Mouse (Mus musculus) embryonic facial prominence, embryonic 14.5 days (tissue): ENCODE measurements around the gene Pdk2. TPM values are rescaled to one million over a fixed set of nuclear protein-coding genes. Genes with fewer than 3 reads are reported as not detected.
"Not testable (repeated sequence)": the region's sequence is repeated elsewhere in the genome, so short reads cannot be mapped to it uniquely, and the experiment has no call there.

Experiments
- ATAC-seq: fragments of 200-750 bp; cut with Nextera tagmentation; 2 replicates; pipeline ENCODE4 v1.8.0; 2017; ENCODE audit warnings: low read depth, moderate number of reproducible peaks, moderate TSS enrichment
- DNase-seq: peaks from one replicate; pipeline ENCODE4 v3.0.0-alpha.2; 2015; ENCODE audit warnings: low spot score
- H3K27ac ChIP-seq: fragments of 300-500 bp; sonication (generic); replicated peaks from 2 replicates; pipeline ENCODE4 v1.5.1; 2014; ENCODE audit warnings: low read depth, mild to moderate bottlenecking, low read length, moderate library complexity
- H3K27me3 ChIP-seq: fragments of 300-500 bp; sonication (generic); replicated peaks from 2 replicates; pipeline ENCODE4 v1.6.1; 2014; ENCODE audit warnings: low read length; ENCODE audit not compliant: control insufficient read depth, insufficient read depth
- H3K36me3 ChIP-seq: fragments of 300-500 bp; sonication (generic); 2 replicates; pipeline ENCODE4 v1.6.1; 2014; ENCODE audit warnings: low read length, mixed read lengths; ENCODE audit not compliant: control insufficient read depth, insufficient read depth
- H3K4me1 ChIP-seq: fragments of 300-500 bp; sonication (generic); 2 replicates; pipeline ENCODE4 v1.6.1; 2014; ENCODE audit warnings: antibody characterized with exemption, low read length; ENCODE audit not compliant: control insufficient read depth, insufficient read depth
- H3K4me2 ChIP-seq: fragments of 300-500 bp; sonication (generic); 2 replicates; pipeline ENCODE4 v1.6.1; 2014; ENCODE audit warnings: low read depth, mild to moderate bottlenecking, low read length, moderate library complexity, mixed read lengths
- H3K4me3 ChIP-seq: fragments of 300-500 bp; sonication (generic); 2 replicates; pipeline ENCODE4 v1.5.1; 2014; ENCODE audit warnings: low read depth, mild to moderate bottlenecking, low read length
- H3K9ac ChIP-seq: fragments of 300-500 bp; sonication (generic); 2 replicates; pipeline ENCODE4 v1.6.1; 2014; ENCODE audit warnings: low read depth, mild to moderate bottlenecking, low read length, moderate library complexity, mixed read lengths
- H3K9me3 ChIP-seq: fragments of 300-500 bp; sonication (generic); 2 replicates; pipeline ENCODE4 v1.6.1; 2016; ENCODE audit warnings: low read length; ENCODE audit not compliant: control insufficient read depth
- WGBS: fragments of 180-500 bp; shearing (Covaris S2); extraction: QIAGEN DNeasy Blood & Tissue Kit; methylation state at CpG from one replicate; pipeline ENCODE4 v1.1.7; 2014; 5-methylcytosine and 5-hydroxymethylcytosine counted together
- polyA plus RNA-seq: library from polyadenylated mRNA; unstranded; fragments of >200 nt; fragmentation: Nextera tagmentation; extraction: Ambion mirVana; gene quantifications from 2 replicates; pipeline ENCODE4 v1.2.1, GENCODE M21; 2014

Gene Pdk2
- polyA plus RNA-seq, 1 experiment from 2014 or later, result 41.6 TPM

DNA sequence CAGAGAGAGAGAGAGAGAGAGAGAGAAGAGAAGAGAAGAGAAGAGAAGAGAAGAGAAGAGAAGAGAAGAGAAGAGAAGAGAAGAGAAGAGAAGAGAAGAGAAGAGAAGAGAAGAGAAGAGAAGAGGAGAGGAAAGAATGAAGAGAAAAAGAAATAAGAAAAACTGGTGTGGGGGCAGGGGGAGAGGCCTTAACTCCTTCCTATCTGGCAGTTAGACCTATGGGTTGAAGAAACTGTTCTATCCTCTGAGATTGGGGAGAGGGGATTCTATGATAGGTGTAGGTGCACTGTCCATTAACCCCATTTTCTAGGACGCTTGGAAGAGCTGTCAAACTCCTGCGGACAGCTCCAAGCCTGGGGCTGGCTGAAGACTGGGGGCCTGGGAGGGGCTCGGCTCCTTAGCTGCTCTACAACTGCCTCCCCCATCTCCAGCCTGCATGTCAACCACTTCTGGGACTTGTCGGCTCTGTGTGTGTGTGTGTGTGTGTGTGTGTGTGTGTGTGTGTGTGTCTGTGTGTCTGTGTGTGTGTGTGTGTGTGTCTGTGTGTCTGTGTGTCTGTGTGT lies 30.2 kb downstream of the Pdk2 start:
- Histone ChIP-seq H3K4me3 (peak overlapping the region; percentile 81), H3K27ac (peak overlapping the region; percentile 93; the same call in 1 of the 2 replicates), H3K4me1 (peaks cover 41% of the 10 kb centered on the region), H3K9ac (peak overlapping the region; percentile 85), H3K4me2 (peak overlapping the region; percentile 69)
- H3K36me3 ChIP-seq, H3K27me3 ChIP-seq, DNase-seq, H3K9me3 ChIP-seq, ATAC-seq: not testable (repeated sequence)
- WGBS, result 15% methylated on average over 4 of the region's 4 CpGs

DNA sequence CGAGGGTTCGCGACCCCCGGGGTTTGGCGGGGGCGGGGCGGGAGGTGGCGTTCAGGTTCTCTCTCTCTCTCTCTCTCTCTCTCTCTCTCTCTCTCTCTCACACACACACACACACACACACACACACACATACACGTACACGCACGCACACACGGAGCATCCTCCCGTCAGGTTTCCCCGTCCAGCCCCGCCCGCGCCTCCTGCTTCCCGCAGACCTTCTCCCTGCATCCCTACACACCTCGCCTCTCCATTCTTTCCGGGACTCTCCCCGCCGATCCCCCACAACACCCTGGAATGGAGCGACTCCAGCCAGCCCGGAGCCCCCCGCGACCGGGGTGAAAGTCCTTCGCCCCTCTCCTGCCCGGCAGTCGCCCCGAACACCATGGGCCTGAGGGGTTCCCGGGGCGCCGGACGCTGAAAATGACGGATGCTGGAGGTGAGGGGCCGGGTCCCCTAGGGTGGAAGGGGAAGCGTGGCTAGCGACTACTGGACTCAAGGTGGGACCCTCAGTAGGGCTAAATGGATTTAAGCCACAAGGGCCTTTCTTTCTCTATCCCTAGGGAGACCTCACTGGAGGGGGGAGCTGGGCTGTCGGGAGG lies 30.9 kb downstream of the Pdk2 start:
- Histone ChIP-seq H3K36me3 (peaks cover 15% of the 10 kb centered on the region; the same call in 1 of the 2 replicates), H3K27ac (peak overlapping the region; percentile 93), H3K4me2 (peak overlapping the region; percentile 69), H3K9ac (peak overlapping the region; percentile 85), H3K27me3 (no peaks in the 10 kb centered on the region), H3K4me1 (peaks cover 42% of the 10 kb centered on the region), H3K4me3 (peak overlapping the region; percentile 81), H3K9me3 (no peaks in the 10 kb centered on the region)
- ATAC-seq (peak; percentile 27), DNase-seq (peak; percentile 60)
- WGBS, result under 1% methylated on average over 29 of the region's 40 CpGs

DNA sequence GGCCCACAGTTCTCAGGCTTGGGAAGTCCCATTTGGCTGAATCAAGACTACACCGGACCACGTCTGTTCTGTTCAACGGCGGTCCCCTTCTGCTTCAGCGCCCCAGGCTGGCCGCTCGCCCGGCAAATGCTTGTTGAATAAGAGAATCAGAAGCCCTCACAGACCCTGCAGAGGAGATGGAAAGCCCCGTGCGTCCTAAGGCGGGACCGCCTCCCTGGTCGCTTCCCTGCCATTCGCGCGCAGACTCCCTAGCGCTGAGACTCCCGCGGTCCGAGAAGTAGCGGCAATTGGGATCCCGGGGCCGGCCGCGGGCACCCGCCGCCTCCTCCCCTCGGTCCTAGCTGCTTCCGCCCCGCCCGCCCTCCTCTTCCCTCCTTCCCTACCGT lies 31.5 kb downstream of the Pdk2 start, which contains the start of gene Samd14:
Samd14 (plus strand) TSS at position 251 of the 386 bp plus-strand sequence.
- Histone ChIP-seq H3K27me3 (no peaks in the 10 kb centered on the region), H3K36me3 (peaks cover 18% of the 10 kb centered on the region; the same call in 1 of the 2 replicates), H3K9ac (peak within 1 kb of the TSS; percentile 85), H3K4me3 (peak within 1 kb of the TSS; percentile 81), H3K4me1 (peaks cover 42% of the 10 kb centered on the region), H3K27ac (peak within 1 kb of the TSS; percentile 93), H3K9me3 (no peaks in the 10 kb centered on the region), H3K4me2 (peak within 1 kb of the TSS; percentile 69)
- peak; percentile 83 for ATAC-seq
- DNase-seq, result peak; percentile 92
- under 1% methylated on average over 19 of the region's 32 CpGs for WGBS

DNA sequence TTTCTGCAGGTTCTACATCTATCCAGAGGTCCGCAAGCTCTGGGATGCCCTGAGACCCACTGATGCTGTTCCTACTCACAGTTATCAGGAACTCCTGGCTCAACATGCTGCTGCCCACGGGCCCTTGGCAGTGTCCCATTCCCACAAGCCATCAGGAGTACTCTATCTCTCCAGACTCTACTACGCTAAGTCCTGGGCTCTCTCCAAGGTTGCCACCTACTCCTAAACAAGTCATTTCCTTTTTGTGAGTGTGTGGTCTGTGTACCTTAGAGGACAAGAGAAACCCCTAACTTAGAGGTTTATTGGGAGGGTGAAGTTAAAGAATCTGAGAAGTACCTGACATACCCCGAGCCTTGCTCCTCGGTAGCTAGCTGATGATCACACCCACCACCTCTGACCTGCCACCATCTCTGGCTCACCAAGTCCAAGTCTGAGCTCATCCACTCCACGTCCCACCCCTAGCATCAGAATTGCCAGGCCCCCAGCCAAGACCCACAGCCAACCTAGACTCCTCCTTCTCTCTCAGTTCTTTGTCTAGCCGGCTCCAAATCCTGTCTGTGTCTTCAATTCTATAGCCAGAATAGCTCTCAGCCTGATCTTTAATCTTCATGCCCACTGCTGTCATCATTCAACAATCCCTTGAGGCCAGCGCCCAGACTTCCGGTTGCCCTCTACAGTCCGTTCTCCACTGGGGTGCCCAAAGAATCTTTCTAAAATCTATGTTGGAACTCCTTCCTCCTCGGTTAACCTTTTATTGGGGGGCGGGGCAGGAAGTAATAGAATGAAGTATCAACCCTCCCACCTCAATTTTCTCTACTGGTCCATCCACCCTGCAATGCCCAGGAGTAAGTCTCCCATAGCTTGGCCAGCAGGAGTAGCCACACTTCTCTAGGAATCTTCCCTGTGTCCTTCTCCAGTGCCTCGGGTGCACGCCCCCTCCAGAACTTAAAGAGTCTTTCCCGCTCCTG lies 32.2 kb downstream of the Pdk2 start:
- peak overlapping the region; percentile 81 for H3K4me3 ChIP-seq
- DNase-seq (peak; percentile 56), ATAC-seq (peak; percentile 1)
- peak overlapping the region; percentile 69 for H3K4me2 ChIP-seq
- H3K9me3 ChIP-seq, result no peaks in the 10 kb centered on the region
- no peaks in the 10 kb centered on the region for H3K27me3 ChIP-seq
- H3K36me3 ChIP-seq, result peaks cover 19% of the 10 kb centered on the region; the same call in 1 of the 2 replicates
- H3K9ac ChIP-seq, result peak overlapping the region; percentile 85
- peaks cover 42% of the 10 kb centered on the region for H3K4me1 ChIP-seq
- 32% methylated on average over 15 of the region's 15 CpGs for WGBS
- H3K27ac ChIP-seq, result peak overlapping the region; percentile 93

DNA sequence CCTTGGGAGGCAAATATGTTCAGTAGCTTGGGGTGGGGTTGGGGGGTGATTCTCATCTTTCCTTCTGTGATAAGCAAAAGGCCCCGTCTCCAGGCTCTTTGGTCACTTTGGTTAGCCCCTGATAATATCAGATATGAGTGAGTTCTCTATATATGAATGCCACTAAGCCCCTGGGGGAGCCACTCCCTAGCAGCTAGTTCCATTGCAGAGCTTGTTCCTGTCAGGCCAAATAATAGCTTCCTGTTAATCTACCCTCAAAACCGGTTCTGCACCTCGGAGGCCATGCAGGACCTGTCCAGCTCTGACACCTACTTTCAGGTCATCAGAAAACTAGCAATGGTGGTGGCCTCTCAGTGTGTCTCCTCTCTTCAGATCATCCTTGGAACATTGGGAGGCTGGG lies 33.7 kb downstream of the Pdk2 start:
- Histone ChIP-seq H3K4me2 (peak overlapping the region; percentile 82), H3K27ac (peak overlapping the region; percentile 77), H3K9me3 (no peaks in the 10 kb centered on the region), H3K27me3 (no peaks in the 10 kb centered on the region), H3K4me1 (peaks cover 36% of the 10 kb centered on the region), H3K36me3 (peaks cover 34% of the 10 kb centered on the region), H3K4me3 (no peak overlapping the region), H3K9ac (peak overlapping the region; percentile 19; the same call in 1 of the 2 replicates)
- DNase-seq, result no peak
- WGBS, result 71% methylated on average over 3 of the region's 3 CpGs
- no peak for ATAC-seq

DNA sequence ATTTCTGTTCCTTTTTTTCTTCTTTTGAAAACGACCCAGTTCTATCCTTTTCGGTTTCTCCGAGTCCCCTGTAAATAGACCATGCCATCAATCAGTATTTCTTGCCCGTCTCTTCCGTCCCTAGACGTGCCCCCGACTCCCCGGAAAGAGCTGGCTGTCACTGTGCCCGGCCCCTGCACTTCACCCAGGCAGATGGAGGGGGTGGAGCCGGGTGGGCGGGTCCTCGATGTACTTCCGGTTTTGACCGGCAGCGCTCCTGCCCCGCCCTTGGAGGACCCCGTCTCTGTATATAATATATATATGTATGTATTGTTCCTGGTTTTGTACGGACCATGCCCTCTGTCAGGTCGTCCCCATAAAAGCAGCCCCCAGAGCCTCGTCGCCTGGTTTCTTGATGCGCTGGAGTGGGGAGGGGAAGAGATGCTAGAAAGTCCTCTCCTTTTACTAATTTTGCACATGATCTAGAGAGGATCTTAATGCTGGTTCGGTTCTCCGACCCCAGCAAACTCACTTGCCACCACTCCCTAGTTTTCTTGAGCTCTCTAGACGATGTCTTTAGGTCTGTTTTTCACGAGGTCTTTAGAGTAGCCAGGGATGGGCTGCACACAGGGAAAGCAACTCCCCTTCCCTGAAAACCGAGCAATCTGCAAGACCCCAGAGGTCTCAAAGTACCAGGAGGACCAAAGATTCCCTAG lies 34.5 kb downstream of the Pdk2 start:
- H3K4me2 ChIP-seq, result peak overlapping the region; percentile 82
- 1% methylated on average over 27 of the region's 27 CpGs for WGBS
- peak overlapping the region; percentile 60 for H3K9ac ChIP-seq
- peak; percentile 91 for DNase-seq
- ATAC-seq, result peak; percentile 41
- peak overlapping the region; percentile 35 for H3K4me3 ChIP-seq
- H3K9me3 ChIP-seq, result no peaks in the 10 kb centered on the region
- no peaks in the 10 kb centered on the region for H3K27me3 ChIP-seq
- peaks cover 29% of the 10 kb centered on the region for H3K4me1 ChIP-seq
- H3K27ac ChIP-seq, result peak overlapping the region; percentile 77
- H3K36me3 ChIP-seq, result peaks cover 42% of the 10 kb centered on the region

DNA sequence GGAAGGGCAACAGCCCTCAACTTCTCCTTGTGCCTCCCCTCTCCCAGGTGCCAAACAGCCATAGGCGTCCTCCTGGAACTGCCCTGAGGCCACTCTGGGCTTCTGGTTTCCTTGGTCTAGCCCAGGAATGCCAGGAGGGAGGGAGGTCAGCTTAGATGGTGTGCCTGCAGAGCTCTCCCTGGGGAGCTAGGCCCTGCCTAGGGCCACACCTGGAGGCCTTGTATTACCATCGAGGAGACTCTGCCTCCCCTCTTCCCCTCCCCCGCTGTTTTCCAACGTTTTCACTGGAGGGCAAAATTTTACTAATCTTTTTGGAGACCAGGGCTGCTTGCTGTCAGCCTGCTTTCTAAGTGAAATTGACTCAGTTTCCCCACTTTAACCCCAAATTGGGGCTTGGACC lies 35.1 kb downstream of the Pdk2 start:
- 0 out of 2 replicates have a peak overlapping the region, but pooled peaks have one; percentile 60 for H3K9ac ChIP-seq
- peak overlapping the region; percentile 82 for H3K4me2 ChIP-seq
- no peaks in the 10 kb centered on the region for H3K9me3 ChIP-seq
- DNase-seq, result no peak
- peak overlapping the region; percentile 35 for H3K4me3 ChIP-seq
- peaks cover 25% of the 10 kb centered on the region for H3K4me1 ChIP-seq
- WGBS, result 0% methylated on average over 1 of the region's 4 CpGs
- H3K27ac ChIP-seq, result peak overlapping the region; percentile 77
- no peaks in the 10 kb centered on the region for H3K27me3 ChIP-seq
- no peak for ATAC-seq
- H3K36me3 ChIP-seq, result peaks cover 48% of the 10 kb centered on the region

DNA sequence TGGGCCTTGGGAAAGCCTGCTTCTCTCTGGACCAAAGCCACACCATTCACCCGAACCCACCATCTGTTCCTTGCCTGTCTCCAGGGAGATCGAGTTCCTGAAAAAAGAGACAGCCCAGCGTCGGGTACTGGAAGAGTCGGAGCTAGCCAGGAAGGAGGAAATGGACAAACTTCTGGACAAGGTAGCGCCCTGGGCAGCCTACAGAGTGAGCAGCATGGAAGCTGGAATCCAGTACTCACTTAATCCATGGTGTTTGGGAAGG lies 36.3 kb downstream of the Pdk2 start:
- Histone ChIP-seq H3K36me3 (peaks cover 60% of the 10 kb centered on the region), H3K9ac (no peak overlapping the region), H3K4me3 (no peak overlapping the region), H3K4me1 (peaks cover 25% of the 10 kb centered on the region), H3K27me3 (no peaks in the 10 kb centered on the region), H3K9me3 (no peaks in the 10 kb centered on the region), H3K4me2 (no peak overlapping the region), H3K27ac (no peak overlapping the region)
- DNase-seq, result no peak
- no peak for ATAC-seq
- 50% methylated on average over 6 of the region's 6 CpGs for WGBS
